Mouse (Mus musculus) forebrain, embryonic 15.5 days (tissue): ENCODE measurements around the gene Cdh23. TPM values are rescaled to one million over a fixed set of nuclear protein-coding genes. Genes with fewer than 3 reads are reported as not detected.

Experiments
- ATAC-seq: fragments of 200-750 bp; cut with Nextera tagmentation; replicated peaks from 2 replicates; pipeline ENCODE4 v1.8.0; 2017; ENCODE audit warnings: mild to moderate bottlenecking, moderate TSS enrichment, moderate library complexity
- H3K27ac ChIP-seq: fragments of 300-500 bp; sonication (generic); replicated peaks from 2 replicates; pipeline ENCODE4 v1.5.1; 2015; ENCODE audit warnings: mild to moderate bottlenecking, inconsistent platforms
- H3K27me3 ChIP-seq: fragments of 300-500 bp; sonication (generic); 2 replicates; pipeline ENCODE4 v1.6.1; 2015; ENCODE audit warnings: inconsistent platforms
- H3K36me3 ChIP-seq: fragments of 300-500 bp; sonication (generic); 2 replicates; pipeline ENCODE4 v1.6.1; 2015; ENCODE audit warnings: mild to moderate bottlenecking, inconsistent platforms
- H3K4me1 ChIP-seq: fragments of 300-500 bp; sonication (generic); 2 replicates; pipeline ENCODE4 v1.6.1; 2015; ENCODE audit warnings: inconsistent platforms
- H3K4me2 ChIP-seq: fragments of 300-500 bp; sonication (generic); replicated peaks from 2 replicates; pipeline ENCODE4 v1.6.1; 2015; ENCODE audit warnings: mild to moderate bottlenecking, inconsistent platforms
- H3K4me3 ChIP-seq: fragments of 300-500 bp; sonication (generic); 2 replicates; pipeline ENCODE4 v1.5.1; 2015; ENCODE audit warnings: mild to moderate bottlenecking, inconsistent platforms
- H3K9ac ChIP-seq: fragments of 300-500 bp; sonication (generic); replicated peaks from 2 replicates; pipeline ENCODE4 v1.6.1; 2015; ENCODE audit warnings: mild to moderate bottlenecking, inconsistent platforms
- H3K9me3 ChIP-seq: fragments of 300-500 bp; sonication (generic); 2 replicates; pipeline ENCODE4 v1.6.1; 2016; ENCODE audit warnings: inconsistent platforms
- WGBS: fragments of 180-500 bp; shearing (Covaris S2); methylation state at CpG from one replicate; pipeline ENCODE4 v1.1.7; 2015; ENCODE audit warnings: mixed read lengths; 5-methylcytosine and 5-hydroxymethylcytosine counted together
- polyA plus RNA-seq: library from polyadenylated mRNA; unstranded; fragments of >200 nt; fragmentation: Nextera tagmentation; extraction: Ambion mirVana; gene quantifications from 2 replicates; pipeline ENCODE4 v1.2.1, GENCODE M21; 2015

Gene Cdh23
- polyA plus RNA-seq, 1 experiment from 2014 or later = 1.2 TPM

- no peak for ATAC-seq
These were observed 316.8 kb downstream of the Cdh23 start for GRCm38 (mm10) chr10:60379419-60379957.

GRCm38 (mm10) chr10:60376704-60377103 is 319.6 kb downstream of the Cdh23 start:
- Histone ChIP-seq H3K27ac (no peak overlapping the region), H3K36me3 (no peaks in the 10 kb centered on the region), H3K4me2 (no peak overlapping the region), H3K9ac (no peak overlapping the region), H3K4me1 (no peaks in the 10 kb centered on the region), H3K27me3 (no peaks in the 10 kb centered on the region), H3K9me3 (no peaks in the 10 kb centered on the region), H3K4me3 (no peak overlapping the region)
- no peak for ATAC-seq
- 95% methylated on average over 16 of the region's 16 CpGs for WGBS

More at GRCm38 (mm10) chr10:60379419-60379957, 316.8 kb downstream of the Cdh23 start:
- H3K36me3 ChIP-seq = no peaks in the 10 kb centered on the region
- WGBS = 79% methylated on average over 9 of the region's 9 CpGs
- no peaks in the 10 kb centered on the region for H3K4me1 ChIP-seq
- H3K27ac ChIP-seq = no peak overlapping the region
- H3K4me2 ChIP-seq = no peak overlapping the region
- H3K4me3 ChIP-seq = no peak overlapping the region
- no peaks in the 10 kb centered on the region for H3K9me3 ChIP-seq
- H3K27me3 ChIP-seq = no peaks in the 10 kb centered on the region
- H3K9ac ChIP-seq = no peak overlapping the region

- H3K27me3 ChIP-seq = no peaks in the 10 kb centered on the region
- no peaks in the 10 kb centered on the region for H3K36me3 ChIP-seq
- H3K9ac ChIP-seq = no peak overlapping the region
- no peak overlapping the region for H3K4me3 ChIP-seq
- WGBS = 74% methylated on average over 8 of the region's 8 CpGs
- H3K27ac ChIP-seq = no peak overlapping the region
- ATAC-seq = no peak
- peaks cover 10% of the 10 kb centered on the region for H3K4me1 ChIP-seq
- no peak overlapping the region for H3K4me2 ChIP-seq
- H3K9me3 ChIP-seq = no peaks in the 10 kb centered on the region
These were observed 322.2 kb downstream of the Cdh23 start for GRCm38 (mm10) chr10:60373937-60374578.

GRCm38 (mm10) chr10:60373543-60373936 is 322.8 kb downstream of the Cdh23 start:
- Histone ChIP-seq H3K9me3 (no peaks in the 10 kb centered on the region), H3K4me3 (no peak overlapping the region), H3K36me3 (no peaks in the 10 kb centered on the region), H3K27me3 (no peaks in the 10 kb centered on the region), H3K4me1 (peaks cover 10% of the 10 kb centered on the region), H3K27ac (no peak overlapping the region), H3K9ac (no peak overlapping the region), H3K4me2 (no peak overlapping the region)
- no peak for ATAC-seq
- WGBS = 79% methylated on average over 6 of the region's 6 CpGs

- Histone ChIP-seq H3K27ac (no peak overlapping the region), H3K27me3 (no peaks in the 10 kb centered on the region), H3K9me3 (no peaks in the 10 kb centered on the region), H3K36me3 (no peaks in the 10 kb centered on the region), H3K9ac (no peak overlapping the region), H3K4me1 (peaks cover 10% of the 10 kb centered on the region), H3K4me3 (no peak overlapping the region), H3K4me2 (no peak overlapping the region)
- ATAC-seq = no peak
- 82% methylated on average over 5 of the region's 5 CpGs for WGBS
These were observed 324.5 kb downstream of the Cdh23 start for GRCm38 (mm10) chr10:60371596-60372386.

- no peak overlapping the region for H3K4me3 ChIP-seq
- H3K4me2 ChIP-seq = no peak overlapping the region
- H3K4me1 ChIP-seq = peaks cover 10% of the 10 kb centered on the region
- WGBS = 82% methylated on average over 5 of the region's 5 CpGs
- H3K9me3 ChIP-seq = no peaks in the 10 kb centered on the region
- no peak overlapping the region for H3K27ac ChIP-seq
- H3K27me3 ChIP-seq = no peaks in the 10 kb centered on the region
- no peak overlapping the region for H3K9ac ChIP-seq
- 0 out of 2 replicates have a peak, but pooled peaks have one; percentile 11 for ATAC-seq
- H3K36me3 ChIP-seq = no peaks in the 10 kb centered on the region
These were observed 325.7 kb downstream of the Cdh23 start for GRCm38 (mm10) chr10:60370601-60371061.

- H3K27me3 ChIP-seq = no peaks in the 10 kb centered on the region
- 38% methylated on average over 2 of the region's 2 CpGs for WGBS
- no peak overlapping the region for H3K27ac ChIP-seq
- H3K36me3 ChIP-seq = no peaks in the 10 kb centered on the region
- H3K9me3 ChIP-seq = no peaks in the 10 kb centered on the region
- H3K4me2 ChIP-seq = no peak overlapping the region
- peaks cover 10% of the 10 kb centered on the region for H3K4me1 ChIP-seq
- 0 out of 2 replicates have a peak, but pooled peaks have one; percentile 38 for ATAC-seq
- H3K4me3 ChIP-seq = no peak overlapping the region
- H3K9ac ChIP-seq = no peak overlapping the region
These were observed 326.2 kb downstream of the Cdh23 start for GRCm38 (mm10) chr10:60370098-60370497.

- Histone ChIP-seq H3K36me3 (no peaks in the 10 kb centered on the region), H3K4me2 (no peak overlapping the region), H3K27me3 (no peaks in the 10 kb centered on the region), H3K27ac (no peak overlapping the region), H3K9me3 (no peaks in the 10 kb centered on the region), H3K4me1 (peaks cover 10% of the 10 kb centered on the region), H3K9ac (no peak overlapping the region), H3K4me3 (no peak overlapping the region)
- 87% methylated on average over 6 of the region's 6 CpGs for WGBS
- no peak for ATAC-seq
These were observed 326.9 kb downstream of the Cdh23 start for GRCm38 (mm10) chr10:60369405-60369804.

GRCm38 (mm10) chr10:60367904-60368303 is 328.4 kb downstream of the Cdh23 start:
- no peak overlapping the region for H3K9ac ChIP-seq
- 86% methylated on average over 4 of the region's 4 CpGs for WGBS
- no peaks in the 10 kb centered on the region for H3K27me3 ChIP-seq
- H3K4me1 ChIP-seq = peaks cover 10% of the 10 kb centered on the region
- H3K36me3 ChIP-seq = no peaks in the 10 kb centered on the region
- H3K4me2 ChIP-seq = no peak overlapping the region
- H3K27ac ChIP-seq = no peak overlapping the region
- H3K4me3 ChIP-seq = no peak overlapping the region
- ATAC-seq = no peak
- no peaks in the 10 kb centered on the region for H3K9me3 ChIP-seq

- no peak for ATAC-seq
- WGBS = 100% methylated on average over 2 of the region's 2 CpGs
- H3K36me3 ChIP-seq = no peaks in the 10 kb centered on the region
- no peak overlapping the region for H3K9ac ChIP-seq
- H3K27me3 ChIP-seq = no peaks in the 10 kb centered on the region
- peaks cover 10% of the 10 kb centered on the region for H3K4me1 ChIP-seq
- H3K27ac ChIP-seq = no peak overlapping the region
- H3K4me2 ChIP-seq = no peak overlapping the region
- no peaks in the 10 kb centered on the region for H3K9me3 ChIP-seq
- no peak overlapping the region for H3K4me3 ChIP-seq
These were observed 329.1 kb downstream of the Cdh23 start for GRCm38 (mm10) chr10:60367145-60367544.

GRCm38 (mm10) chr10:60363426-60363825 is 332.9 kb downstream of the Cdh23 start:
- no peaks in the 10 kb centered on the region for H3K36me3 ChIP-seq
- H3K4me2 ChIP-seq = no peak overlapping the region
- H3K9me3 ChIP-seq = no peaks in the 10 kb centered on the region
- ATAC-seq = no peak
- no peaks in the 10 kb centered on the region for H3K27me3 ChIP-seq
- no peak overlapping the region for H3K27ac ChIP-seq
- no peak overlapping the region for H3K4me3 ChIP-seq
- 65% methylated on average over 6 of the region's 6 CpGs for WGBS
- H3K4me1 ChIP-seq = no peaks in the 10 kb centered on the region
- no peak overlapping the region for H3K9ac ChIP-seq

GRCm38 (mm10) chr10:60362310-60362628 is 334.0 kb downstream of the Cdh23 start:
- Histone ChIP-seq H3K4me2 (no peak overlapping the region), H3K36me3 (no peaks in the 10 kb centered on the region), H3K4me3 (no peak overlapping the region), H3K27ac (no peak overlapping the region), H3K9ac (no peak overlapping the region), H3K4me1 (no peaks in the 10 kb centered on the region), H3K27me3 (no peaks in the 10 kb centered on the region), H3K9me3 (no peaks in the 10 kb centered on the region)
- 67% methylated on average over 2 of the region's 2 CpGs for WGBS
- ATAC-seq = no peak
